Mouse (Mus musculus) stomach, postnatal 0 days (tissue): ENCODE measurements around the gene Syt7. TPM values are rescaled to one million over a fixed set of nuclear protein-coding genes. Genes with fewer than 3 reads are reported as not detected.

Experiments used
- ATAC-seq: fragments of 200-750 bp; cut with Nextera tagmentation; 2 replicates; pipeline ENCODE4 v1.8.0; 2017; ENCODE audit not compliant: low FRiP score, low TSS enrichment
- DNase-seq: peaks from one replicate; pipeline ENCODE4 v3.0.0-alpha.2; 2016; ENCODE audit warnings: low spot score
- H3K27ac ChIP-seq: fragments of 300-500 bp; sonication (generic); replicated peaks from 2 replicates; pipeline ENCODE4 v1.5.1; 2014; ENCODE audit warnings: mild to moderate bottlenecking, control low read depth
- H3K27me3 ChIP-seq: fragments of 300-500 bp; sonication (generic); 2 replicates; pipeline ENCODE4 v1.6.1; 2014; ENCODE audit warnings: low read length; ENCODE audit not compliant: control insufficient read depth, insufficient read depth
- H3K36me3 ChIP-seq: fragments of 300-500 bp; sonication (generic); 2 replicates; pipeline ENCODE4 v1.6.1; 2014; ENCODE audit warnings: low read length, mixed read lengths; ENCODE audit not compliant: control insufficient read depth, insufficient read depth
- H3K4me1 ChIP-seq: fragments of 300-500 bp; sonication (generic); replicated peaks from 2 replicates; pipeline ENCODE4 v1.6.1; 2014; ENCODE audit warnings: antibody characterized with exemption; ENCODE audit not compliant: control insufficient read depth, insufficient read depth
- H3K4me2 ChIP-seq: fragments of 300-500 bp; sonication (generic); replicated peaks from 2 replicates; pipeline ENCODE4 v1.6.1; 2014; ENCODE audit warnings: low read depth, mild to moderate bottlenecking, control low read depth, moderate library complexity
- H3K4me3 ChIP-seq: fragments of 300-500 bp; sonication (generic); 2 replicates; pipeline ENCODE4 v1.5.1; 2014; ENCODE audit warnings: low read depth, low read length, control low read depth
- H3K9ac ChIP-seq: fragments of 300-500 bp; sonication (generic); 2 replicates; pipeline ENCODE4 v1.6.1; 2014; ENCODE audit warnings: mild to moderate bottlenecking, low read length, control low read depth, mixed read lengths
- H3K9me3 ChIP-seq: fragments of 300-500 bp; sonication (generic); 2 replicates; pipeline ENCODE4 v1.6.1; 2016; ENCODE audit warnings: low read length; ENCODE audit not compliant: control insufficient read depth
- CTCF ChIP-seq: IDR thresholded peaks from 2 replicates; pipeline ENCODE4 v1.5.1; 2016; ENCODE audit warnings: antibody characterized with exemption, low read depth, mild to moderate bottlenecking, moderate library complexity
- EP300 ChIP-seq: optimal IDR thresholded peaks from 2 replicates; pipeline ENCODE3; 2016; ENCODE audit warnings: antibody characterized with exemption
- WGBS: fragments of 180-500 bp; shearing (Covaris S2); extraction: QIAGEN DNeasy Blood & Tissue Kit; methylation state at CpG from one replicate; pipeline ENCODE4 v1.1.7; 2014; 5-methylcytosine and 5-hydroxymethylcytosine counted together
- polyA plus RNA-seq: library from polyadenylated mRNA; unstranded; fragments of >200 nt; fragmentation: Nextera tagmentation; extraction: Ambion mirVana; gene quantifications from 2 replicates; pipeline ENCODE4 v1.2.1, GENCODE M21; 2015

The Syt7 gene
- polyA plus RNA-seq, 1 experiment from 2014 or later = 2.7 TPM

GRCm38 (mm10) chr19:10404911-10405310 is 16.0 kb downstream of the Syt7 start:
- Histone ChIP-seq H3K27ac (no peak overlapping the region), H3K4me1 (no peaks in the 10 kb centered on the region), H3K36me3 (no peaks in the 10 kb centered on the region), H3K27me3 (no peaks in the 10 kb centered on the region), H3K4me3 (no peak overlapping the region), H3K4me2 (no peak overlapping the region), H3K9me3 (no peaks in the 10 kb centered on the region), H3K9ac (no peak overlapping the region)
- DNase-seq (no peak), ATAC-seq (no peak)
- WGBS = 72% methylated on average over 2 of the region's 2 CpGs
- TF ChIP-seq CTCF (no peak), EP300 (no peak)

- Histone ChIP-seq H3K4me2 (peak overlapping the region; percentile 42), H3K27ac (no peak overlapping the region), H3K27me3 (no peaks in the 10 kb centered on the region), H3K4me3 (no peak overlapping the region), H3K36me3 (no peaks in the 10 kb centered on the region), H3K4me1 (no peaks in the 10 kb centered on the region; the same call in 1 of the 2 replicates), H3K9me3 (no peaks in the 10 kb centered on the region), H3K9ac (no peak overlapping the region)
- DNase-seq = peak; percentile 46
- WGBS = 2% methylated on average over 18 of the region's 19 CpGs
- peak; percentile 56; the same call in 1 of the 2 replicates for ATAC-seq
- TF ChIP-seq CTCF (no peak), EP300 (no peak)
Observed at GRCm38 (mm10) chr19:10413701-10414242, 24.9 kb downstream of the Syt7 start.

- Histone ChIP-seq H3K4me3 (no peak overlapping the region), H3K27ac (no peak overlapping the region), H3K36me3 (no peaks in the 10 kb centered on the region), H3K4me2 (no peak overlapping the region), H3K4me1 (no peaks in the 10 kb centered on the region; the same call in 1 of the 2 replicates), H3K9ac (no peak overlapping the region), H3K9me3 (no peaks in the 10 kb centered on the region), H3K27me3 (no peaks in the 10 kb centered on the region)
- DNase-seq (no peak), ATAC-seq (no peak)
- WGBS = 72% methylated on average over 5 of the region's 5 CpGs
- TF ChIP-seq EP300 = no peak
- no peak for TF ChIP-seq CTCF
Observed at GRCm38 (mm10) chr19:10415508-10415907, 26.6 kb downstream of the Syt7 start.

- no peaks in the 10 kb centered on the region; the same call in 1 of the 2 replicates for H3K4me1 ChIP-seq
- no peaks in the 10 kb centered on the region for H3K27me3 ChIP-seq
- H3K9ac ChIP-seq = no peak overlapping the region
- no peak for TF ChIP-seq CTCF
- no peak for TF ChIP-seq EP300
- H3K4me2 ChIP-seq = no peak overlapping the region
- no peak overlapping the region for H3K27ac ChIP-seq
- no peak overlapping the region for H3K4me3 ChIP-seq
- H3K36me3 ChIP-seq = no peaks in the 10 kb centered on the region
- 41% methylated on average over 8 of the region's 8 CpGs for WGBS
- H3K9me3 ChIP-seq = no peaks in the 10 kb centered on the region
- ATAC-seq = no peak
- DNase-seq = no peak
Observed at GRCm38 (mm10) chr19:10416889-10417288, 28.0 kb downstream of the Syt7 start.

- no peak for TF ChIP-seq CTCF
- no peak for TF ChIP-seq EP300
- no peaks in the 10 kb centered on the region for H3K27me3 ChIP-seq
- no peaks in the 10 kb centered on the region for H3K9me3 ChIP-seq
- no peak overlapping the region for H3K27ac ChIP-seq
- H3K36me3 ChIP-seq = no peaks in the 10 kb centered on the region
- no peak for DNase-seq
- WGBS = 68% methylated on average over 12 of the region's 12 CpGs
- H3K4me2 ChIP-seq = no peak overlapping the region
- no peak for ATAC-seq
- H3K9ac ChIP-seq = no peak overlapping the region
- no peaks in the 10 kb centered on the region; the same call in 1 of the 2 replicates for H3K4me1 ChIP-seq
- H3K4me3 ChIP-seq = no peak overlapping the region
Observed at GRCm38 (mm10) chr19:10417436-10417835, 28.5 kb downstream of the Syt7 start.
